Mouse (Mus musculus) embryo, embryonic 9.5 days (tissue): ENCODE measurements around the gene Slc1a5.

Experiments
- DNase-seq: peaks from one replicate; pipeline ENCODE4 v3.0.0-alpha.2; 2017; ENCODE audit errors: extremely low spot score

Slc1a5 gene

DNA sequence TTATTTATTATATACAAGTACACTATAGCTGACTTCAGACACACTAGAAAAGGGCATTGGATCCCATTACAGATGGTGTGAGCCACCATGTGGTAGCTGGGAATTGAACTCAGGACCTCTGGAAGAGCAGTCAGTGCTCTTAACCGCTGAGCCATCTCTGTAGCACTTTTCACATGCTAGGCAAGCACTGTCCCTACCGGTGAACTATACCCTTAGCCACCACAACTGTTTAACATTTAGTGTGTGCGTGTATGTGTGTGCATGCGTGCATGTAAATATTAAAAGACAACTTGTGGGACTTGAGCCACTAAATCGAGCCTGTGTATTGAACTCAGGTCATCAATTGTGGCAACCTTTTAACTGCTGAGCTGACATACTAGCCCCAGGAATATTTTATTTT, 65.6 kb downstream of the Slc1a5 start:
- DNase-seq, result no peak

DNA sequence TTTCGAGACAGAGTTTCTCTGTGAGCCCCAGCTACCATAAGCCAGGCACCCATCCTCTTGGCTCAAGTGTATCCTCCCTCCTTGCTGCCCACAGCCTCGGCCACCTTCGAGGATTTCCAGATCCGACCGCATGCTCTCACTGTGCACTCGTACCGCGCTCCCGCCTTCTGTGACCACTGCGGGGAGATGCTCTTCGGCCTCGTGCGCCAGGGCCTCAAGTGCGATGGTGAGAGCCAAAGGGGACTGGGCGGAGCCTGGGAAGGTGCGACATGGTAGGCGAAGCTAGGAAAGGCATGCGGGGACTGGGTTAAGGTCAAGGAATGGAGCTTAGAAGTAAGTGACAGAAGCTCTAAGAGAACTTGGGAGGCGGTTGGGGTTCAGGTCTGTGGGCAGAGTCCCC, 66.4 kb downstream of the Slc1a5 start:
- no peak for DNase-seq
